Mouse (Mus musculus): ENCODE data around the gene Eps8l1. TPM values are rescaled to one million over a fixed set of nuclear protein-coding genes. Genes with fewer than 3 reads are reported as not detected.
A peak's percentile ranks its signal among the peaks of the same experiment; 100 is the strongest.

The Eps8l1 gene
- total and polyA plus RNA-seq, 3 experiments, result 0.01 to 0.19 TPM; not detected in 1

DNA sequence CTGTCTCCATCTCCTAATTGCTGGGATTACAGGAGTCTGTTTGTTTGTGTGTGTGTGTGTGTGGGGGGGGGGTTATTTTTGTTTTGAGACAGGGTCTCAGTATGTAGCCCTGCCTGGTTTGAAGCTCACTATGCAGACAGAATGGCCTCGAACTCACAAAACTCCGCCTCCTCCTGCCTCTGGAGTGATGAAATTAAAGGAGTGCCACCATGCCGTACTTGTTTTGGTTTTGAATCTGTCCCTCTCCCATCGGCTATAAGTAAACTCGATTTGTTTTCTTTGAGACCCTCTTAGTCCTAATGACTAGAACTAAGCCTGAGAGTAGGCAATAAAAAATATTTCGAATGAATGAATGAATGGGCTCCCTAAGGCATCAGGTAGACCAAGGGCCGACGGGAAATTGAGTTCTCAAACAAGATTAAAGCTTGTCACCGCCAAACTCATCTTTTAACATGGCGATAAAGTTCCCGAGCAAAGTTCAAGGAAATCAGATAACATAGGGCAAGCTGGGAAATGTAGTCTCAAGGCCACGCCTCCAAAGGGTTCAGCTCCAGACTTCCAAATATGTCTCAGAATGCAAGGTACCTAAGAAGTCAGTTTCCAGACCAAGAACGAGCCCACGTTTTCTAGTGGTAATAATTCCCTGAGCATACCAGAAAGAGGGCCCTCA, 42.1 kb downstream of the Eps8l1 start (continued):
- TF ChIP-seq UBTF (IDR thresholded peaks at IDR 0.05; ENCODE audit: borderline replicate concordance, insufficient read depth, low read depth, low read length), result no peak
- TF ChIP-seq SIN3A (IDR thresholded peaks at IDR 0.05; ENCODE audit: low read length), result peak; percentile 89
- TF ChIP-seq POLR2A (IDR thresholded peaks at IDR 0.05; ENCODE audit: control insufficient read depth in 1 of 2, insufficient read depth in 1 of 2, low read depth in 1 of 2, low read length in 2 of 2, poor library complexity in 1 of 2), result no peak
- no peak for TF ChIP-seq ZMIZ1 (IDR thresholded peaks at IDR 0.05; ENCODE audit: low read depth, low read length)
- TF ChIP-seq POLR2AphosphoS5 (IDR thresholded peaks at IDR 0.05; ENCODE audit: borderline replicate concordance, low read depth, low read length), result no peak
- no peak for TF ChIP-seq USF2 (IDR thresholded peaks at IDR 0.05; ENCODE audit: borderline replicate concordance in 1 of 2, insufficient read depth in 1 of 2, low read depth in 1 of 2, low read length in 2 of 2)
- peak; percentile 76 for TF ChIP-seq ELF1 (IDR thresholded peaks at IDR 0.05; ENCODE audit: low read depth, low read length)
- no peak for TF ChIP-seq GABPA (IDR thresholded peaks at IDR 0.05; ENCODE audit: low read depth, low read length)
- TF ChIP-seq MEF2A (IDR thresholded peaks at IDR 0.05; ENCODE audit: extremely low read depth, insufficient replicate concordance, low read depth, low read length, poor library complexity, severe bottlenecking), result no peak

DNA sequence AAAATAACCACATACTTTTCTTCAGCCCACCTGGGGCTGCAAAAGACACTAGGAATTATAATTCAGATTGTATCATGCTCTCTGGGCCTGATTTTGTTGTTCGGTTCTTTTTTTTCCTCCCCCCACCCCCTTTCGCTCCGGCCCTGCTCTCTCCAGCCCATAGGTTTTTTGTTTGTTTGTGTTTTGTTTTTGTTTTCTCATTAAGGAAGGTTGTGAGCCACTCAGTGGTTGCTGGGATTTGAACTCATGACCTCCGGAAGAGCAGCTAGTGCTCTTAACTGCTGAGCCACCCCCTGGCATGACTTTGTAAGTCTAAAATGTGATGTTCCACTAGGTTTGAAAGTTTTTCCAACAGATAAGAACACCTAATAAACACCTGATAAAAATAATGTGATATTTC, 42.6 kb downstream of the Eps8l1 start:
- Histone ChIP-seq H3K79me2 (ENCODE audit: control insufficient read depth, insufficient read depth, low read length, poor library complexity) (peaks cover 36% of the 10 kb centered on the region), H3K27me3 (ENCODE audit: control insufficient read depth in 1 of 2, insufficient read depth in 2 of 2, low read length in 2 of 2) (no peaks in the 10 kb centered on the region), H3K4me3 (ENCODE audit: control insufficient read depth in 1 of 2, insufficient read depth in 1 of 2, low read depth in 2 of 2, low read length in 2 of 2) (0 out of 4 replicates have a peak overlapping the region, but pooled peaks of 1 of the 2 experiments have one; percentile 10), H3K9ac (ENCODE audit: control insufficient read depth, low read depth, low read length, poor library complexity, severe bottlenecking) (no peak overlapping the region), H3K4me1 (ENCODE audit: control insufficient read depth in 1 of 2, insufficient read depth in 2 of 2, low read length in 2 of 2) (peaks cover 10 to 40% of the 10 kb centered on the region in 2 experiments), H3K36me3 (ENCODE audit: control insufficient read depth in 1 of 2, insufficient read depth in 2 of 2, low read length in 2 of 2) (peaks cover 0 to 34% of the 10 kb centered on the region in 2 experiments; a peak in 2 of 4 replicates), H3K27ac (ENCODE audit: control insufficient read depth, low read depth, low read length) (peak overlapping the region; percentile 87), H3K9me3 (replicated peaks; ENCODE audit: insufficient read depth, low read length) (no peaks in the 10 kb centered on the region)
- DNase-seq (ENCODE audit: low read depth, low spot score), result no peak
- TF ChIP-seq MAFK (IDR thresholded peaks at IDR 0.05; ENCODE audit: borderline replicate concordance, low read depth, low read length), result no peak
- TF ChIP-seq JUND (IDR thresholded peaks at IDR 0.05; ENCODE audit: low read depth, low read length), result no peak
- no peak for TF ChIP-seq ZKSCAN1 (IDR thresholded peaks at IDR 0.05; ENCODE audit: low read depth, low read length)
- TF ChIP-seq ETS1 (IDR thresholded peaks at IDR 0.05; ENCODE audit: low read depth, low read length), result no peak
- TF ChIP-seq TAL1 (IDR thresholded peaks at IDR 0.05; ENCODE audit: low read length), result no peak
- no peak for TF ChIP-seq GABPA (IDR thresholded peaks at IDR 0.05; ENCODE audit: low read depth, low read length)
- no peak for TF ChIP-seq NELFE (IDR thresholded peaks at IDR 0.05; ENCODE audit: low read depth, low read length)
- TF ChIP-seq MAZ (IDR thresholded peaks at IDR 0.05; ENCODE audit: low read depth, low read length), result no peak
- TF ChIP-seq NRF1 (IDR thresholded peaks at IDR 0.05; ENCODE audit: insufficient read depth, low read depth, low read length, poor library complexity, severe bottlenecking), result no peak
- no peak for TF ChIP-seq TCF12 (IDR thresholded peaks at IDR 0.05; ENCODE audit: low read depth, low read length)
- TF ChIP-seq ELF1 (IDR thresholded peaks at IDR 0.05; ENCODE audit: low read depth, low read length), result no peak
- no peak for TF ChIP-seq ZMIZ1 (IDR thresholded peaks at IDR 0.05; ENCODE audit: low read depth, low read length)
- TF ChIP-seq MAX (IDR thresholded peaks at IDR 0.05; ENCODE audit: low read length), result no peak
- TF ChIP-seq CTCF (IDR thresholded peaks at IDR 0.05 in 2 of 3, conservative IDR thresholded peaks at IDR 0.05 in 1 of 3; ENCODE audit: control insufficient read depth in 1 of 3, insufficient read depth in 1 of 3, low read depth in 2 of 3, low read length in 3 of 3, poor library complexity in 1 of 3, severe bottlenecking in 1 of 3), result no peak
- TF ChIP-seq RAD21 (IDR thresholded peaks at IDR 0.05; ENCODE audit: low read depth, low read length), result no peak

All from MEL (cell line).